Mouse (Mus musculus) embryonic facial prominence, embryonic 13.5 days (tissue): ENCODE measurements at regions not wholly inside any gene's neighbourhood (a gene's known extent, or its start where the extent isn't known, plus 50 kb on each side); places are given as distances from the start of the nearest gene placed in this dataset.

Experiments
- ATAC-seq: fragments of 200-750 bp; cut with Nextera tagmentation; 2 replicates; pipeline ENCODE4 v1.8.0; 2017; ENCODE audit warnings: low read depth; ENCODE audit not compliant: insufficient number of reproducible peaks, insufficient read depth, low FRiP score, low TSS enrichment
- H3K27ac ChIP-seq: fragments of 300-500 bp; sonication (generic); 2 replicates; pipeline ENCODE4 v1.5.1; 2015; ENCODE audit warnings: moderate library complexity, mild to moderate bottlenecking, inconsistent platforms
- H3K27me3 ChIP-seq: fragments of 300-500 bp; sonication (generic); 2 replicates; pipeline ENCODE4 v1.6.1; 2015; ENCODE audit warnings: mild to moderate bottlenecking, inconsistent platforms
- H3K36me3 ChIP-seq: fragments of 300-500 bp; sonication (generic); 2 replicates; pipeline ENCODE4 v1.6.1; 2015; ENCODE audit warnings: mild to moderate bottlenecking, inconsistent platforms
- H3K4me1 ChIP-seq: fragments of 300-500 bp; sonication (generic); 2 replicates; pipeline ENCODE4 v1.6.1; 2015; ENCODE audit warnings: inconsistent platforms
- H3K4me2 ChIP-seq: fragments of 300-500 bp; sonication (generic); 2 replicates; pipeline ENCODE4 v1.6.1; 2015; ENCODE audit warnings: moderate library complexity, mild to moderate bottlenecking, inconsistent platforms
- H3K4me3 ChIP-seq: fragments of 300-500 bp; sonication (generic); 2 replicates; pipeline ENCODE4 v1.5.1; 2015; ENCODE audit warnings: mild to moderate bottlenecking, inconsistent platforms
- H3K9ac ChIP-seq: fragments of 300-500 bp; sonication (generic); 2 replicates; pipeline ENCODE4 v1.6.1; 2015; ENCODE audit warnings: mild to moderate bottlenecking, inconsistent platforms
- H3K9me3 ChIP-seq: fragments of 300-500 bp; sonication (generic); 2 replicates; pipeline ENCODE4 v1.6.1; 2016; ENCODE audit warnings: inconsistent platforms
- WGBS: fragments of 180-500 bp; shearing (Covaris S2); methylation state at CpG from one replicate; pipeline ENCODE4 v1.1.7; 2015; ENCODE audit warnings: mixed read lengths; 5-methylcytosine and 5-hydroxymethylcytosine counted together

- no peak overlapping the region for H3K27ac ChIP-seq
- ATAC-seq, result no peak
- 0 out of 2 replicates have a peak, but pooled peaks cover 4% of the 10 kb centered on the region for H3K9me3 ChIP-seq
- H3K4me2 ChIP-seq, result no peak overlapping the region
- H3K36me3 ChIP-seq, result no peaks in the 10 kb centered on the region
- H3K27me3 ChIP-seq, result no peaks in the 10 kb centered on the region
- H3K4me3 ChIP-seq, result no peak overlapping the region
- H3K4me1 ChIP-seq, result 0 out of 2 replicates have a peak, but pooled peaks cover 3% of the 10 kb centered on the region
- no peak overlapping the region for H3K9ac ChIP-seq
- 63% methylated on average over 3 of the region's 3 CpGs for WGBS
Observed at GRCm38 (mm10) chr15:10843060-10843695, 109.0 kb upstream of the C1qtnf3 start.

- 0 out of 2 replicates have a peak, but pooled peaks cover 4% of the 10 kb centered on the region for H3K9me3 ChIP-seq
- H3K4me2 ChIP-seq, result no peak overlapping the region
- ATAC-seq, result no peak
- H3K4me3 ChIP-seq, result no peak overlapping the region
- H3K36me3 ChIP-seq, result no peaks in the 10 kb centered on the region
- H3K27ac ChIP-seq, result no peak overlapping the region
- no peak overlapping the region for H3K9ac ChIP-seq
- H3K4me1 ChIP-seq, result 0 out of 2 replicates have a peak, but pooled peaks cover 3% of the 10 kb centered on the region
- no peaks in the 10 kb centered on the region for H3K27me3 ChIP-seq
- 95% methylated on average over 4 of the region's 4 CpGs for WGBS
Observed at GRCm38 (mm10) chr15:10846722-10847121, 105.4 kb upstream of the C1qtnf3 start.

- no peak overlapping the region for H3K4me3 ChIP-seq
- H3K9ac ChIP-seq, result no peak overlapping the region
- H3K9me3 ChIP-seq, result no peaks in the 10 kb centered on the region
- ATAC-seq, result no peak
- no peaks in the 10 kb centered on the region for H3K27me3 ChIP-seq
- no peak overlapping the region for H3K4me2 ChIP-seq
- peaks cover 35% of the 10 kb centered on the region for H3K4me1 ChIP-seq
- no peaks in the 10 kb centered on the region for H3K36me3 ChIP-seq
- 71% methylated on average over 7 of the region's 7 CpGs for WGBS
- H3K27ac ChIP-seq, result no peak overlapping the region
Observed at GRCm38 (mm10) chr15:10864004-10864775, 87.9 kb upstream of the C1qtnf3 start.

GRCm38 (mm10) chr15:10865109-10865508, 87.0 kb upstream of the C1qtnf3 start:
- Histone ChIP-seq H3K9me3 (no peaks in the 10 kb centered on the region), H3K27ac (no peak overlapping the region), H3K4me3 (no peak overlapping the region), H3K9ac (no peak overlapping the region), H3K36me3 (no peaks in the 10 kb centered on the region), H3K4me1 (peaks cover 42% of the 10 kb centered on the region), H3K27me3 (no peaks in the 10 kb centered on the region), H3K4me2 (no peak overlapping the region)
- no peak for ATAC-seq
- 77% methylated on average over 5 of the region's 5 CpGs for WGBS

- WGBS, result 61% methylated on average over 5 of the region's 5 CpGs
Observed at GRCm38 (mm10) chr15:10866794-10867193, 85.3 kb upstream of the C1qtnf3 start.

GRCm38 (mm10) chr15:10868115-10868514, 84.0 kb upstream of the C1qtnf3 start:
- H3K9ac ChIP-seq, result no peak overlapping the region
- WGBS, result 62% methylated on average over 7 of the region's 7 CpGs
- H3K4me2 ChIP-seq, result no peak overlapping the region
- no peak overlapping the region for H3K4me3 ChIP-seq
- no peaks in the 10 kb centered on the region for H3K9me3 ChIP-seq
- no peaks in the 10 kb centered on the region for H3K36me3 ChIP-seq
- peaks cover 42% of the 10 kb centered on the region for H3K4me1 ChIP-seq
- no peak for ATAC-seq
- no peaks in the 10 kb centered on the region for H3K27me3 ChIP-seq
- H3K27ac ChIP-seq, result peak overlapping the region; percentile 22

More at GRCm38 (mm10) chr15:10866794-10867193, 85.3 kb upstream of the C1qtnf3 start:
- H3K27me3 ChIP-seq, result no peaks in the 10 kb centered on the region
- no peaks in the 10 kb centered on the region for H3K36me3 ChIP-seq
- 0 out of 2 replicates have a peak overlapping the region, but pooled peaks have one; percentile 16 for H3K27ac ChIP-seq
- no peak overlapping the region for H3K4me2 ChIP-seq
- H3K4me1 ChIP-seq, result peaks cover 42% of the 10 kb centered on the region
- no peak for ATAC-seq
- H3K9me3 ChIP-seq, result no peaks in the 10 kb centered on the region
- no peak overlapping the region for H3K4me3 ChIP-seq
- no peak overlapping the region for H3K9ac ChIP-seq

GRCm38 (mm10) chr15:10868716-10869585, 83.2 kb upstream of the C1qtnf3 start:
- Histone ChIP-seq H3K4me2 (0 out of 2 replicates have a peak overlapping the region, but pooled peaks have one; percentile 2), H3K9me3 (no peaks in the 10 kb centered on the region), H3K9ac (no peak overlapping the region), H3K4me3 (no peak overlapping the region), H3K27me3 (no peaks in the 10 kb centered on the region), H3K4me1 (peaks cover 42% of the 10 kb centered on the region), H3K27ac (peak overlapping the region; percentile 29), H3K36me3 (no peaks in the 10 kb centered on the region)
- WGBS, result 40% methylated on average over 14 of the region's 14 CpGs
- ATAC-seq, result no peak

GRCm38 (mm10) chr15:10869879-10870278, 82.3 kb upstream of the C1qtnf3 start:
- ATAC-seq, result no peak
- no peak overlapping the region for H3K4me3 ChIP-seq
- no peak overlapping the region for H3K27ac ChIP-seq
- no peak overlapping the region for H3K9ac ChIP-seq
- 51% methylated on average over 13 of the region's 13 CpGs for WGBS
- H3K9me3 ChIP-seq, result no peaks in the 10 kb centered on the region
- H3K27me3 ChIP-seq, result no peaks in the 10 kb centered on the region
- H3K4me1 ChIP-seq, result peaks cover 33% of the 10 kb centered on the region
- no peak overlapping the region for H3K4me2 ChIP-seq
- H3K36me3 ChIP-seq, result no peaks in the 10 kb centered on the region

- H3K36me3 ChIP-seq, result no peaks in the 10 kb centered on the region
- no peak overlapping the region for H3K27ac ChIP-seq
- 14% methylated on average over 13 of the region's 13 CpGs for WGBS
- H3K4me2 ChIP-seq, result 0 out of 2 replicates have a peak overlapping the region, but pooled peaks have one; percentile 11
- no peaks in the 10 kb centered on the region for H3K27me3 ChIP-seq
- no peaks in the 10 kb centered on the region for H3K9me3 ChIP-seq
- no peak overlapping the region for H3K4me3 ChIP-seq
- H3K4me1 ChIP-seq, result peaks cover 29% of the 10 kb centered on the region
- ATAC-seq, result no peak
- H3K9ac ChIP-seq, result no peak overlapping the region
Observed at GRCm38 (mm10) chr15:10872322-10872967, 79.7 kb upstream of the C1qtnf3 start.

- H3K27ac ChIP-seq, result no peak overlapping the region
- no peak overlapping the region for H3K4me2 ChIP-seq
- 50% methylated on average over 5 of the region's 5 CpGs for WGBS
- no peaks in the 10 kb centered on the region for H3K36me3 ChIP-seq
- no peak for ATAC-seq
- H3K4me3 ChIP-seq, result no peak overlapping the region
- no peaks in the 10 kb centered on the region for H3K27me3 ChIP-seq
- H3K9me3 ChIP-seq, result no peaks in the 10 kb centered on the region
- H3K4me1 ChIP-seq, result peaks cover 5% of the 10 kb centered on the region; the same call in 1 of the 2 replicates
- no peak overlapping the region for H3K9ac ChIP-seq
Observed at GRCm38 (mm10) chr15:10876328-10876727, 75.8 kb upstream of the C1qtnf3 start.

- Histone ChIP-seq H3K4me3 (no peak overlapping the region), H3K27ac (no peak overlapping the region), H3K9ac (no peak overlapping the region), H3K36me3 (no peaks in the 10 kb centered on the region), H3K4me2 (no peak overlapping the region), H3K9me3 (peaks cover 9% of the 10 kb centered on the region), H3K4me1 (no peaks in the 10 kb centered on the region), H3K27me3 (no peaks in the 10 kb centered on the region)
- WGBS, result 68% methylated on average over 1 of the region's 1 CpGs
- ATAC-seq, result no peak
Observed at GRCm38 (mm10) chr15:10881726-10882125, 70.4 kb upstream of the C1qtnf3 start.
